In genomic region chr13:38929843-38930578, GRCm38 (mm10) we compare ENCODE assay signal across 24 mouse cellular contexts. TPM values are rescaled to one million over a fixed set of nuclear protein-coding genes. Genes with fewer than 3 reads are reported as not detected.
A peak's percentile ranks its signal among the peaks of the same experiment; 100 is the strongest.
DNase-seq lines count a peak whose midpoint lies in the region; ATAC-seq and TF ChIP-seq lines count a peak whose summit lies in the region.
"Had no signal": no experiment of that assay in that cellular context is flagged by ENCODE, and none has a peak within 500 bp of the region (broad histone marks: within the 10 kb centered on the region; RNA-seq: fewer than 3 reads in every experiment).

No protein-coding gene starts in this region.

- H3K4me2 ChIP-seq in liver, postnatal 0 days (ENCODE audit: low read depth, low read length), result no peak overlapping the region
- no peak overlapping the region for H3K4me2 ChIP-seq in intestine, embryonic 16.5 days (ENCODE audit: low read depth, low read length)
- H3K4me2 ChIP-seq: embryonic facial prominence, embryonic 12.5 days; embryonic facial prominence, embryonic 15.5 days; forebrain, embryonic 12.5 days; forebrain, embryonic 15.5 days; heart, embryonic 13.5 days; hindbrain, embryonic 12.5 days; hindbrain, embryonic 15.5 days had no signal

- no peak for TF ChIP-seq EP300 in liver, postnatal 0 days (IDR thresholded peaks at IDR 0.05; ENCODE audit: low read depth)

- no peaks in the 10 kb centered on the region; the same call in 1 of the 2 replicates for H3K4me1 ChIP-seq in liver, adult 2 months (ENCODE audit: control insufficient read depth, insufficient read depth, low read length)
- no peaks in the 10 kb centered on the region for H3K4me1 ChIP-seq in liver, postnatal 0 days (ENCODE audit: insufficient read depth)
- peaks cover 10% of the 10 kb centered on the region; the same call in 1 of the 2 replicates for H3K4me1 ChIP-seq in intestine, embryonic 16.5 days (ENCODE audit: control insufficient read depth, insufficient read depth, low read length)
- H3K4me1 ChIP-seq in small intestine, adult 2 months (ENCODE audit: control insufficient read depth, insufficient read depth, insufficient read length, low read length), result peaks cover 9% of the 10 kb centered on the region; the same call in 1 of the 2 replicates
- H3K4me1 ChIP-seq: embryonic facial prominence, embryonic 12.5 days; embryonic facial prominence, embryonic 15.5 days; forebrain, embryonic 12.5 days; forebrain, embryonic 15.5 days; heart, embryonic 10.5 days; heart, embryonic 13.5 days; hindbrain, embryonic 12.5 days; hindbrain, embryonic 15.5 days had no signal

- 91% methylated on average over 15 of the region's 15 CpGs for WGBS in liver, adult 2 months
- 91% methylated on average over 15 of the region's 15 CpGs for WGBS in liver, postnatal 0 days (ENCODE audit: insufficient replicate concordance)
- 69% methylated on average over 15 of the region's 15 CpGs for WGBS in intestine, embryonic 16.5 days
- WGBS in small intestine, adult 2 months, result 35% methylated on average over 15 of the region's 15 CpGs

- TF ChIP-seq POLR2A in liver, adult 2 months (IDR thresholded peaks at IDR 0.05; ENCODE audit: extremely low read depth, insufficient read depth, low read length), result no peak
- no peak for TF ChIP-seq POLR2A in small intestine, adult 2 months (IDR thresholded peaks at IDR 0.05; ENCODE audit: low read depth, low read length)

- H3K9me3 ChIP-seq in liver, postnatal 0 days (ENCODE audit: low read length), result no peaks in the 10 kb centered on the region
- no peaks in the 10 kb centered on the region for H3K9me3 ChIP-seq in intestine, embryonic 16.5 days (ENCODE audit: control insufficient read depth, low read length)
- H3K9me3 ChIP-seq: embryonic facial prominence, embryonic 12.5 days; embryonic facial prominence, embryonic 15.5 days; forebrain, embryonic 12.5 days; forebrain, embryonic 15.5 days; heart, embryonic 10.5 days; heart, embryonic 13.5 days; hindbrain, embryonic 12.5 days; hindbrain, embryonic 15.5 days had no signal

- intact Hi-C loops in heart, postnatal 25 days (cut with DNase I), result no loop called here

- H3K27me3 ChIP-seq in liver, adult 2 months (ENCODE audit: control insufficient read depth, insufficient read depth, low read length), result no peaks in the 10 kb centered on the region
- no peaks in the 10 kb centered on the region for H3K27me3 ChIP-seq in liver, postnatal 0 days (ENCODE audit: insufficient read depth, low read length)
- H3K27me3 ChIP-seq in intestine, embryonic 16.5 days (replicated peaks; ENCODE audit: control insufficient read depth, insufficient read depth, low read length), result no peaks in the 10 kb centered on the region
- no peaks in the 10 kb centered on the region for H3K27me3 ChIP-seq in small intestine, adult 2 months (ENCODE audit: control insufficient read depth, insufficient read depth, low read length)
- H3K27me3 ChIP-seq: embryonic facial prominence, embryonic 12.5 days; embryonic facial prominence, embryonic 15.5 days; forebrain, embryonic 12.5 days; forebrain, embryonic 15.5 days; heart, embryonic 13.5 days; hindbrain, embryonic 12.5 days; hindbrain, embryonic 15.5 days had no signal

- no peak overlapping the region for H3K4me3 ChIP-seq in liver, adult 2 months (ENCODE audit: insufficient read depth, low read depth, low read length)
- no peak overlapping the region for H3K4me3 ChIP-seq in liver, postnatal 0 days (ENCODE audit: low read depth, low read length)
- no peak overlapping the region for H3K4me3 ChIP-seq in intestine, embryonic 16.5 days (ENCODE audit: low read length)
- H3K4me3 ChIP-seq in small intestine, adult 2 months (ENCODE audit: low read depth, low read length), result no peak overlapping the region
- H3K4me3 ChIP-seq: embryonic facial prominence, embryonic 12.5 days; embryonic facial prominence, embryonic 15.5 days; forebrain, embryonic 12.5 days; forebrain, embryonic 15.5 days; heart, adult 2 months; heart, embryonic 10.5 days; heart, embryonic 13.5 days; hindbrain, embryonic 12.5 days; hindbrain, embryonic 15.5 days had no signal

- no peaks in the 10 kb centered on the region for H3K79me2 ChIP-seq in liver, adult 2 months (ENCODE audit: control insufficient read depth, insufficient read depth, low read length)

- H3K36me3 ChIP-seq in liver, adult 2 months (ENCODE audit: control insufficient read depth, insufficient read depth, low read length), result peaks cover 30% of the 10 kb centered on the region
- H3K36me3 ChIP-seq in liver, postnatal 0 days (replicated peaks; ENCODE audit: insufficient read depth, low read length), result peaks cover 16% of the 10 kb centered on the region
- peaks cover 9% of the 10 kb centered on the region; the same call in 1 of the 2 replicates for H3K36me3 ChIP-seq in intestine, embryonic 16.5 days (ENCODE audit: control insufficient read depth, insufficient read depth, low read length)
- H3K36me3 ChIP-seq in small intestine, adult 2 months (ENCODE audit: control insufficient read depth, insufficient read depth, low read length), result peaks cover 21% of the 10 kb centered on the region

- TF ChIP-seq CTCF in liver, adult 2 months (IDR thresholded peaks at IDR 0.05; ENCODE audit: low read depth, low read length), result no peak
- no peak for TF ChIP-seq CTCF in liver, postnatal 0 days (IDR thresholded peaks at IDR 0.05; ENCODE audit: low read depth)
- TF ChIP-seq CTCF in small intestine, adult 2 months (IDR thresholded peaks at IDR 0.05; ENCODE audit: extremely low read depth, insufficient read length, insufficient replicate concordance, low read depth, low read length), result no peak

- no peak overlapping the region for H3K27ac ChIP-seq in liver, adult 2 months (replicated peaks; ENCODE audit: insufficient read depth, low read depth, low read length)
- H3K27ac ChIP-seq in liver, postnatal 0 days (ENCODE audit: low read depth), result no peak overlapping the region
- peak overlapping the region; percentile 6; the same call in 1 of the 2 replicates for H3K27ac ChIP-seq in intestine, embryonic 16.5 days (ENCODE audit: low read length)
- peak overlapping the region; percentile 74 for H3K27ac ChIP-seq in small intestine, adult 2 months (ENCODE audit: insufficient read depth, low read depth, low read length)
- H3K27ac ChIP-seq: embryonic facial prominence, embryonic 12.5 days; embryonic facial prominence, embryonic 15.5 days; forebrain, embryonic 12.5 days; forebrain, embryonic 15.5 days; heart, adult 2 months; heart, embryonic 10.5 days; heart, embryonic 13.5 days; hindbrain, embryonic 12.5 days; hindbrain, embryonic 15.5 days had no signal

- ATAC-seq in liver, postnatal 0 days, result no peak
- peak; percentile 95 for ATAC-seq in intestine, embryonic 16.5 days
- ATAC-seq in monocyte, adult 5-6 weeks (replicated peaks; ENCODE audit: insufficient number of reproducible peaks, low FRiP score, low TSS enrichment, poor library complexity, severe bottlenecking), result no peak
- ATAC-seq: activated CD4-positive, CD25-positive, alpha-beta regulatory T cell, adult 4 months; forebrain, embryonic 15.5 days had no signal

- H3K9ac ChIP-seq in liver, adult 2 months (ENCODE audit: low read depth, low read length), result no peak overlapping the region
- no peak overlapping the region for H3K9ac ChIP-seq in liver, postnatal 0 days (replicated peaks)
- H3K9ac ChIP-seq in intestine, embryonic 16.5 days (ENCODE audit: low read depth, low read length), result no peak overlapping the region
- H3K9ac ChIP-seq: embryonic facial prominence, embryonic 12.5 days; embryonic facial prominence, embryonic 15.5 days; forebrain, embryonic 12.5 days; forebrain, embryonic 15.5 days; heart, embryonic 13.5 days; hindbrain, embryonic 12.5 days; hindbrain, embryonic 15.5 days had no signal

- DNase-seq in liver, adult 2 months (ENCODE audit: extremely low read depth, low read depth, low spot score), result peak; percentile 62
- DNase-seq in liver, postnatal 0 days, result no peak
- no peak for DNase-seq in heart, postnatal 25 days (ENCODE audit: low spot score)
- DNase-seq: adrenal gland, postnatal 10 days; adrenal gland, postnatal 36 days; cerebellum, adult 11 months; cerebellum, adult 2 months; cerebellum, adult 9-11 months; cerebellum, postnatal 25 days; gastrocnemius, postnatal 25 days; heart, adult 2 months; heart, postnatal 14 days had no signal

RNA-seq across cellular contexts. Expression of gene Slc35b3, which starts 30.7 kb away (rescaled TPM):
- 21.1 and 22.7 TPM in 2 replicates for total RNA-seq in liver, adult 2 months (2014; rRNA removed)
- 8.3 and 9.8 TPM in 2 replicates for polyA plus RNA-seq in liver, adult 2 months (2012; rRNA removed)
- polyA plus RNA-seq in liver, postnatal 0 days (2015; fragmentation: Nextera tagmentation; extraction: Ambion mirVana), result 19.1 and 19.7 TPM in 2 replicates
- polyA plus RNA-seq in intestine, embryonic 16.5 days (2015; fragmentation: Nextera tagmentation; extraction: Ambion mirVana), result 49.6 and 50.8 TPM in 2 replicates
- polyA plus RNA-seq in small intestine, adult 2 months (2012; rRNA removed), result 5.1 and 10.3 TPM in 2 replicates
- 1 to 10 TPM; 4.3 to 4.6 TPM for total RNA-seq in heart, postnatal 25 days (2021)
- total RNA-seq in monocyte, adult 5-6 weeks (2017), result 53.4 to 68.6 TPM (median 65.8 TPM) in 3 replicates

Comparison
In these comparisons a context has a peak if more than half of its experiments do, and no peak if none do; other contexts are left out.
1. H3K27ac ChIP-seq: peak in intestine, embryonic 16.5 days (single experiment) and small intestine, adult 2 months (single experiment); none in liver, adult 2 months (single experiment) and liver, postnatal 0 days (single experiment).